9 mouse cellular contexts compared by ENCODE assay signal in the genomic region with DNA sequence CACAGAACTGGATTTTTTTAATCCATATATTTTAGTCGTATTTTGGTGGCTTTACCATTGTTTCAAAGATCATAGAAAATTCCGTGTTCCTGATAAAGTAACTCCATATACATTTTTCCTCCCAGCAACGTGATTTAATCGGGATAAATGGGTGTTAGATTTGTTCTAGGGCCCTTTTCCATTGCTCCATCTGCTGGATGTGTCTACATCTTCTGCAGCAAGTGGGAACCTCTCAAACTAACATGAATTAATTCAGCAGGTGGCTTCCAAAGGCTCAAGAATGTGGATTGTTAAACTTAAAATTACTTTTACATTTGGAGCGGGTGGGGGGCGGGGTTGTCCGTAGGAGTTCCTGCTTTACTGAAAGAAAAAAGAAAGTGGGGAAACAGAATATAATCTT.
A peak's percentile ranks its signal among the peaks of the same experiment; 100 is the strongest.
DNase-seq lines count a peak whose midpoint lies in the region; ATAC-seq and TF ChIP-seq lines count a peak whose summit lies in the region.
"Had no signal": no experiment of that assay in that cellular context is flagged by ENCODE, and none has a peak within 500 bp of the region (broad histone marks: within the 10 kb centered on the region; RNA-seq: fewer than 3 reads in every experiment).

No protein-coding gene starts in this region.

- TF ChIP-seq CTCF in heart, adult 2 months (IDR thresholded peaks at IDR 0.05): no peak

- no peak for ATAC-seq in heart, embryonic 14.5 days (ENCODE audit: insufficient number of reproducible peaks, insufficient read depth, low FRiP score, low read depth)
- no peak for ATAC-seq in hindbrain, embryonic 11.5 days (ENCODE audit: low FRiP score)
- ATAC-seq in midbrain, embryonic 12.5 days (ENCODE audit: low FRiP score, low read depth): no peak

- H3K9me3 ChIP-seq in heart, embryonic 14.5 days (ENCODE audit: control insufficient read depth, low read length): no peaks in the 10 kb centered on the region
- no peaks in the 10 kb centered on the region for H3K9me3 ChIP-seq in hindbrain, embryonic 11.5 days (ENCODE audit: control insufficient read depth, low read length)
- no peaks in the 10 kb centered on the region for H3K9me3 ChIP-seq in midbrain, embryonic 12.5 days

- TF ChIP-seq POLR2A in heart, adult 2 months (IDR thresholded peaks at IDR 0.05; ENCODE audit: insufficient read depth, low read depth, low read length): no peak

- WGBS in heart, embryonic 14.5 days: 16% methylated on average over 7 of the region's 7 CpGs
- 15% methylated on average over 7 of the region's 7 CpGs for WGBS in heart, adult 2 months
- 19% methylated on average over 7 of the region's 7 CpGs for WGBS in hindbrain, embryonic 11.5 days
- WGBS in midbrain, embryonic 12.5 days: 18% methylated on average over 7 of the region's 7 CpGs

- H3K4me2 ChIP-seq in heart, embryonic 14.5 days (ENCODE audit: low read length): peak overlapping the region; percentile 99
- H3K4me2 ChIP-seq in hindbrain, embryonic 11.5 days (replicated peaks; ENCODE audit: low read depth, low read length): peak overlapping the region; percentile 96
- H3K4me2 ChIP-seq in midbrain, embryonic 12.5 days (replicated peaks): peak overlapping the region; percentile 96

- intact Hi-C loops in heart, adult 2 months (cut with DNase I): no loop called here

- no peak overlapping the region for H3K27ac ChIP-seq in heart, embryonic 14.5 days (replicated peaks in 1 of 2; ENCODE audit: control insufficient read depth in 1 of 2, insufficient read depth in 1 of 2, low read depth in 2 of 2, low read length in 2 of 2)
- no peak overlapping the region for H3K27ac ChIP-seq in heart, adult 2 months
- no peak overlapping the region for H3K27ac ChIP-seq in hindbrain, embryonic 11.5 days (ENCODE audit: low read depth, low read length)
- H3K27ac ChIP-seq in midbrain, embryonic 12.5 days (replicated peaks): no peak overlapping the region

- no peak overlapping the region for H3K9ac ChIP-seq in heart, embryonic 14.5 days (ENCODE audit: low read length)
- no peak overlapping the region for H3K9ac ChIP-seq in heart, adult 2 months (ENCODE audit: low read depth, low read length)
- H3K9ac ChIP-seq in hindbrain, embryonic 11.5 days (ENCODE audit: low read depth, low read length): no peak overlapping the region
- H3K9ac ChIP-seq in midbrain, embryonic 12.5 days (replicated peaks): peak overlapping the region; percentile 67

- TF ChIP-seq EP300 in heart, adult 2 months (IDR thresholded peaks at IDR 0.05; ENCODE audit: insufficient read depth, low read depth, low read length): no peak

- H3K4me1 ChIP-seq in heart, embryonic 14.5 days (ENCODE audit: control insufficient read depth in 2 of 2, insufficient read depth in 2 of 2, low read length in 2 of 2): peaks cover 3 to 6% of the 10 kb centered on the region in 2 experiments; a peak in 3 of 4 replicates
- no peaks in the 10 kb centered on the region for H3K4me1 ChIP-seq in heart, adult 2 months (ENCODE audit: control insufficient read depth, insufficient read depth, low read length)
- H3K4me1 ChIP-seq in hindbrain, embryonic 11.5 days (replicated peaks; ENCODE audit: control insufficient read depth, insufficient read depth, low read length): no peaks in the 10 kb centered on the region
- peaks cover 11% of the 10 kb centered on the region; the same call in 1 of the 2 replicates for H3K4me1 ChIP-seq in midbrain, embryonic 12.5 days

- peaks cover 23% of the 10 kb centered on the region for H3K27me3 ChIP-seq in heart, embryonic 14.5 days (ENCODE audit: control insufficient read depth, insufficient read depth, low read length)
- H3K27me3 ChIP-seq in heart, adult 2 months (ENCODE audit: control insufficient read depth, insufficient read depth, low read length): peaks cover 3% of the 10 kb centered on the region
- no peaks in the 10 kb centered on the region for H3K27me3 ChIP-seq in hindbrain, embryonic 11.5 days (ENCODE audit: control insufficient read depth, insufficient read depth, low read length)
- peaks cover 14% of the 10 kb centered on the region for H3K27me3 ChIP-seq in midbrain, embryonic 12.5 days

- no peaks in the 10 kb centered on the region for H3K79me2 ChIP-seq in heart, adult 2 months (replicated peaks; ENCODE audit: control insufficient read depth, insufficient read depth, low read length)

- no peak for DNase-seq in heart, adult 2 months
- DNase-seq in brain, adult 2 months (ENCODE audit: low read depth, low spot score): peak; percentile 59
- no peak for DNase-seq in hindbrain, embryonic 11.5 days (ENCODE audit: low spot score)
- no peak for DNase-seq in urinary bladder, postnatal 14 days (ENCODE audit: low spot score)
- no peak for DNase-seq in thymus, postnatal 14 days
- no peak for DNase-seq in spleen, adult 12 weeks (ENCODE audit: low spot score)
- DNase-seq: lung, postnatal 36 days had no signal

- no peaks in the 10 kb centered on the region for H3K36me3 ChIP-seq in heart, embryonic 14.5 days (ENCODE audit: control insufficient read depth, insufficient read depth, low read length)
- H3K36me3 ChIP-seq in heart, adult 2 months (ENCODE audit: control insufficient read depth, insufficient read depth, low read length): no peaks in the 10 kb centered on the region
- no peaks in the 10 kb centered on the region for H3K36me3 ChIP-seq in hindbrain, embryonic 11.5 days (ENCODE audit: control insufficient read depth, insufficient read depth, low read length)
- no peaks in the 10 kb centered on the region for H3K36me3 ChIP-seq in midbrain, embryonic 12.5 days

- peak overlapping the region in 1 of 2 experiments; percentile 61; a peak in 2 of 4 replicates for H3K4me3 ChIP-seq in heart, embryonic 14.5 days (ENCODE audit: control insufficient read depth in 1 of 2, insufficient read depth in 1 of 2, low read depth in 1 of 2, low read length in 2 of 2)
- H3K4me3 ChIP-seq in heart, adult 2 months: no peak overlapping the region
- peak overlapping the region; percentile 70 for H3K4me3 ChIP-seq in hindbrain, embryonic 11.5 days (ENCODE audit: low read depth, low read length)
- H3K4me3 ChIP-seq in midbrain, embryonic 12.5 days: peak overlapping the region; percentile 72
